Mouse (Mus musculus): Measurements from ENCODE around the gene Commd1. TPM values are rescaled to one million over a fixed set of nuclear protein-coding genes. Genes with fewer than 3 reads are reported as not detected.

The Commd1 gene
- polyA plus RNA-seq, 1 experiment from 2014 or later: 294 TPM

- H3K4me1 ChIP-seq (replicated peaks; ENCODE audit: control insufficient read depth, insufficient read depth, low read length): 0 out of 2 replicates have a peak, but pooled peaks cover 4% of the 10 kb centered on the region
- no peaks in the 10 kb centered on the region for H3K9me3 ChIP-seq (ENCODE audit: control insufficient read depth)
- no peak for ATAC-seq
- H3K27ac ChIP-seq (ENCODE audit: low read depth, low read length): no peak overlapping the region
- no peak overlapping the region for H3K4me3 ChIP-seq (ENCODE audit: low read depth, low read length)
- 86% methylated on average over 6 of the region's 6 CpGs for WGBS
- no peak overlapping the region for H3K4me2 ChIP-seq (replicated peaks; ENCODE audit: low read depth)
- no peaks in the 10 kb centered on the region for H3K27me3 ChIP-seq (replicated peaks; ENCODE audit: control insufficient read depth, insufficient read depth, low read length)
- H3K9ac ChIP-seq (ENCODE audit: low read depth, low read length): no peak overlapping the region
- no peak for TF ChIP-seq CTCF (IDR thresholded peaks at IDR 0.05; ENCODE audit: low read depth)
- no peaks in the 10 kb centered on the region for H3K36me3 ChIP-seq (ENCODE audit: control insufficient read depth, insufficient read depth)
These were observed 107.4 kb downstream of the Commd1 start for GRCm38 (mm10) chr11:22874747-22875146.

- H3K27me3 ChIP-seq (replicated peaks; ENCODE audit: control insufficient read depth, insufficient read depth, low read length): no peaks in the 10 kb centered on the region
- H3K9me3 ChIP-seq (ENCODE audit: control insufficient read depth): no peaks in the 10 kb centered on the region
- WGBS: 79% methylated on average over 4 of the region's 4 CpGs
- H3K4me3 ChIP-seq (ENCODE audit: low read depth, low read length): no peak overlapping the region
- TF ChIP-seq CTCF (IDR thresholded peaks at IDR 0.05; ENCODE audit: low read depth): no peak
- no peaks in the 10 kb centered on the region for H3K4me1 ChIP-seq (replicated peaks; ENCODE audit: control insufficient read depth, insufficient read depth, low read length)
- no peak for ATAC-seq
- H3K4me2 ChIP-seq (replicated peaks; ENCODE audit: low read depth): no peak overlapping the region
- no peak overlapping the region for H3K9ac ChIP-seq (ENCODE audit: low read depth, low read length)
- H3K36me3 ChIP-seq (ENCODE audit: control insufficient read depth, insufficient read depth): no peaks in the 10 kb centered on the region
- peak overlapping the region; percentile 21; the same call in 1 of the 2 replicates for H3K27ac ChIP-seq (ENCODE audit: low read depth, low read length)
These were observed 108.8 kb downstream of the Commd1 start for GRCm38 (mm10) chr11:22873383-22873782.

GRCm38 (mm10) chr11:22872307-22872680 is 109.9 kb downstream of the Commd1 start:
- Histone ChIP-seq H3K27ac (ENCODE audit: low read depth, low read length) (no peak overlapping the region; the same call in 1 of the 2 replicates), H3K27me3 (replicated peaks; ENCODE audit: control insufficient read depth, insufficient read depth, low read length) (no peaks in the 10 kb centered on the region), H3K9ac (ENCODE audit: low read depth, low read length) (no peak overlapping the region), H3K4me2 (replicated peaks; ENCODE audit: low read depth) (no peak overlapping the region; the same call in 1 of the 2 replicates), H3K4me3 (ENCODE audit: low read depth, low read length) (no peak overlapping the region), H3K36me3 (ENCODE audit: control insufficient read depth, insufficient read depth) (no peaks in the 10 kb centered on the region), H3K9me3 (ENCODE audit: control insufficient read depth) (no peaks in the 10 kb centered on the region), H3K4me1 (replicated peaks; ENCODE audit: control insufficient read depth, insufficient read depth, low read length) (no peaks in the 10 kb centered on the region)
- no peak for TF ChIP-seq CTCF (IDR thresholded peaks at IDR 0.05; ENCODE audit: low read depth)
- no peak for ATAC-seq
- 48% methylated on average over 4 of the region's 4 CpGs for WGBS

DNA sequence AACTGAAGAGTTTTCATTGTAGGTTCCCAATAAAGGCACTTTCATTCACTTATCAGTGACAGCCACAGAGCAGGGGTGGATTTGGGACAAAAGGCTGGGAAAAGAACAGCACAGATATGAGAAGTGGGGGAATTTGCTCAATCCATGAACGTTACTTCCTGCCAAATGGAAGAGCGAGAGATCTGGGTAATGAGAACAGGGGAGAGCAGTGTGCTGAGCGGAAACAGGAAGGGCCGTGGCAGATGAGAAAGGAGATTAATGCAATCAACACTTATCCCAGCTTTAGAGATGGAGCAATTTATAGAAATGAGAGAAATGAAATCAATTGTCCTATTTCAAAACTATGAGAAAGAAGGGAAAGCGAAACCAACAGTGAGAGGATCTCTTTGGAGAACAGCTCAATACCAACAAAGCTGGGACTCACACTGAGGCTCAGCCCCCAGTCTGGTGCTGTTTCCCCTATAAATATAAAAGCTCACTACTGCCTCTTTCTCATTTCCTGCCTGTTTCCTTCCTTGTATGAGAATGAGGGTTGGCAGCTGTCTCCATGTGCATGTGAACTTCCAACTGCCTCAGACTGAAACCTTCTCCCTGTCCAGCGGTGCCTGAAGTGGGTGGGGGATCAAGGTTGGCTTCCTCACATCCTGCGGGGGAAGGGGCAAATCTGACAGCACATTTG is 110.4 kb downstream of the Commd1 start:
- peak overlapping the region; percentile 40 for H3K4me2 ChIP-seq (replicated peaks; ENCODE audit: low read depth)
- no peak overlapping the region for H3K9ac ChIP-seq (ENCODE audit: low read depth, low read length)
- H3K27me3 ChIP-seq (replicated peaks; ENCODE audit: control insufficient read depth, insufficient read depth, low read length): no peaks in the 10 kb centered on the region
- no peak overlapping the region for H3K4me3 ChIP-seq (ENCODE audit: low read depth, low read length)
- 54% methylated on average over 7 of the region's 7 CpGs for WGBS
- H3K9me3 ChIP-seq (ENCODE audit: control insufficient read depth): no peaks in the 10 kb centered on the region
- ATAC-seq: peak; percentile 13; the same call in 1 of the 2 replicates
- H3K36me3 ChIP-seq (ENCODE audit: control insufficient read depth, insufficient read depth): no peaks in the 10 kb centered on the region
- no peak for TF ChIP-seq CTCF (IDR thresholded peaks at IDR 0.05; ENCODE audit: low read depth)
- H3K4me1 ChIP-seq (replicated peaks; ENCODE audit: control insufficient read depth, insufficient read depth, low read length): no peaks in the 10 kb centered on the region
- H3K27ac ChIP-seq (ENCODE audit: low read depth, low read length): no peak overlapping the region; the same call in 1 of the 2 replicates

- Histone ChIP-seq H3K9ac (ENCODE audit: low read depth, low read length) (no peak overlapping the region), H3K4me1 (replicated peaks; ENCODE audit: control insufficient read depth, insufficient read depth, low read length) (no peaks in the 10 kb centered on the region), H3K36me3 (ENCODE audit: control insufficient read depth, insufficient read depth) (no peaks in the 10 kb centered on the region), H3K27ac (ENCODE audit: low read depth, low read length) (no peak overlapping the region), H3K27me3 (replicated peaks; ENCODE audit: control insufficient read depth, insufficient read depth, low read length) (no peaks in the 10 kb centered on the region), H3K9me3 (ENCODE audit: control insufficient read depth) (no peaks in the 10 kb centered on the region), H3K4me3 (ENCODE audit: low read depth, low read length) (no peak overlapping the region), H3K4me2 (replicated peaks; ENCODE audit: low read depth) (no peak overlapping the region)
- TF ChIP-seq CTCF (IDR thresholded peaks at IDR 0.05; ENCODE audit: low read depth): no peak
- ATAC-seq: no peak
- 85% methylated on average over 8 of the region's 8 CpGs for WGBS
These were observed 113.6 kb downstream of the Commd1 start for GRCm38 (mm10) chr11:22868582-22868981.

GRCm38 (mm10) chr11:22867691-22868090 is 114.5 kb downstream of the Commd1 start:
- H3K4me1 ChIP-seq (replicated peaks; ENCODE audit: control insufficient read depth, insufficient read depth, low read length): no peaks in the 10 kb centered on the region
- no peak overlapping the region for H3K4me3 ChIP-seq (ENCODE audit: low read depth, low read length)
- TF ChIP-seq CTCF (IDR thresholded peaks at IDR 0.05; ENCODE audit: low read depth): no peak
- WGBS: 85% methylated on average over 5 of the region's 5 CpGs
- no peaks in the 10 kb centered on the region for H3K27me3 ChIP-seq (replicated peaks; ENCODE audit: control insufficient read depth, insufficient read depth, low read length)
- H3K9me3 ChIP-seq (ENCODE audit: control insufficient read depth): no peaks in the 10 kb centered on the region
- no peaks in the 10 kb centered on the region for H3K36me3 ChIP-seq (ENCODE audit: control insufficient read depth, insufficient read depth)
- H3K9ac ChIP-seq (ENCODE audit: low read depth, low read length): no peak overlapping the region
- H3K27ac ChIP-seq (ENCODE audit: low read depth, low read length): no peak overlapping the region
- no peak for ATAC-seq
- no peak overlapping the region for H3K4me2 ChIP-seq (replicated peaks; ENCODE audit: low read depth)

Data from intestine, postnatal 0 days (tissue).